Mouse (Mus musculus) common myeloid progenitor, adult 5-6 weeks (primary cell): ENCODE data around the gene Thbs3. TPM values are rescaled to one million over a fixed set of nuclear protein-coding genes. Genes with fewer than 3 reads are reported as not detected.
A peak's percentile ranks its signal among the peaks of the same experiment; 100 is the strongest.
"Not testable (repeated sequence)": the region's sequence is repeated elsewhere in the genome, so short reads cannot be mapped to it uniquely, and the experiment has no call there.

Experiments used
- ATAC-seq: replicated peaks from 2 replicates; pipeline ENCODE4 v1.8.0; 2016; ENCODE audit warnings: low read depth, mild to moderate bottlenecking, moderate TSS enrichment, inconsistent platforms; ENCODE audit not compliant: poor library complexity, severe bottlenecking
- total RNA-seq: library from RNA; stranded (forward); fragments of 200-1000, 187-1606 nt; gene quantifications from 2 replicates; pipeline ENCODE4 v1.2.3, GENCODE M21; 2017

Thbs3 gene
- total RNA-seq, 1 experiment from 2014 or later = 0.09 TPM

- ATAC-seq = peak; percentile 33; the same call in 1 of the 2 replicates
Measured at GRCm38 (mm10) chr3:89193853-89194252, 21.1 kb upstream of the Thbs3 start.

- peak; percentile 98 for ATAC-seq
Measured at GRCm38 (mm10) chr3:89195979-89196877, 18.8 kb upstream of the Thbs3 start.

- ATAC-seq = no peak
Measured at GRCm38 (mm10) chr3:89199839-89200238, 15.1 kb upstream of the Thbs3 start.

- peak; percentile 89 for ATAC-seq
Measured at GRCm38 (mm10) chr3:89202253-89203141, 12.5 kb upstream of the Thbs3 start, which contains the start of gene Gba. Gba (plus strand) TSS chr3:89202928.

- no peak for ATAC-seq
Measured at GRCm38 (mm10) chr3:89203142-89203514, 11.9 kb upstream of the Thbs3 start.

GRCm38 (mm10) chr3:89206079-89206478 is 8.9 kb upstream of the Thbs3 start:
- no peak for ATAC-seq

- ATAC-seq = no peak
Measured at GRCm38 (mm10) chr3:89206695-89207094, 8.3 kb upstream of the Thbs3 start.

GRCm38 (mm10) chr3:89208075-89208657 is 6.8 kb upstream of the Thbs3 start:
- ATAC-seq = no peak

- ATAC-seq = no peak
Measured at GRCm38 (mm10) chr3:89208736-89209135, 6.2 kb upstream of the Thbs3 start.

- no peak for ATAC-seq
Measured at GRCm38 (mm10) chr3:89209731-89210130, 5.2 kb upstream of the Thbs3 start.

GRCm38 (mm10) chr3:89210162-89210561 is 4.8 kb upstream of the Thbs3 start:
- ATAC-seq = no peak

GRCm38 (mm10) chr3:89210731-89211130 is 4.2 kb upstream of the Thbs3 start:
- ATAC-seq = no peak

GRCm38 (mm10) chr3:89213803-89214530 is 1.0 kb upstream of the Thbs3 start:
- peak; percentile 84 for ATAC-seq

- ATAC-seq = peak; percentile 66
Measured at GRCm38 (mm10) chr3:89215853-89216252, 873 bp downstream of the Thbs3 start.

GRCm38 (mm10) chr3:89216407-89216806 is 1.4 kb downstream of the Thbs3 start:
- ATAC-seq = not testable (repeated sequence)

- ATAC-seq = no peak
Measured at GRCm38 (mm10) chr3:89218271-89218670, 3.3 kb downstream of the Thbs3 start.

- ATAC-seq = no peak; the same call in 1 of the 2 replicates
Measured at GRCm38 (mm10) chr3:89219546-89219945, 4.6 kb downstream of the Thbs3 start.

GRCm38 (mm10) chr3:89221167-89221566 is 6.2 kb downstream of the Thbs3 start:
- ATAC-seq = no peak

GRCm38 (mm10) chr3:89224796-89225195 is 9.8 kb downstream of the Thbs3 start:
- ATAC-seq = no peak

GRCm38 (mm10) chr3:89225321-89225815 is 10.4 kb downstream of the Thbs3 start:
- no peak for ATAC-seq
